Mouse (Mus musculus) heart, postnatal 0 days (tissue): Measurements from ENCODE around the gene Nudt5. TPM values are rescaled to one million over a fixed set of nuclear protein-coding genes. Genes with fewer than 3 reads are reported as not detected.

Experiments
- ATAC-seq: fragments of 200-750 bp; cut with Nextera tagmentation; 2 replicates; pipeline ENCODE4 v1.8.0; 2017; ENCODE audit warnings: low read depth, moderate number of reproducible peaks, moderate library complexity; ENCODE audit not compliant: insufficient read depth
- DNase-seq: peaks from one replicate; pipeline ENCODE4 v3.0.0-alpha.2; 2016; ENCODE audit warnings: low spot score
- H3K27ac ChIP-seq: fragments of 300-500 bp; sonication (generic); 2 replicates; pipeline ENCODE4 v1.5.1; 2014; ENCODE audit warnings: low read depth, mild to moderate bottlenecking
- H3K27me3 ChIP-seq: fragments of 300-500 bp; sonication (generic); 2 replicates; pipeline ENCODE4 v1.6.1; 2014; ENCODE audit warnings: low read length, mixed read lengths; ENCODE audit not compliant: control insufficient read depth, insufficient read depth
- H3K36me3 ChIP-seq: fragments of 300-500 bp; sonication (generic); replicated peaks from 2 replicates; pipeline ENCODE4 v1.6.1; 2014; ENCODE audit warnings: low read length, mixed read lengths; ENCODE audit not compliant: control insufficient read depth, insufficient read depth
- H3K4me1 ChIP-seq: fragments of 300-500 bp; sonication (generic); 2 replicates; pipeline ENCODE4 v1.6.1; 2014; ENCODE audit warnings: antibody characterized with exemption; ENCODE audit not compliant: control insufficient read depth, insufficient read depth
- H3K4me2 ChIP-seq: fragments of 300-500 bp; sonication (generic); 2 replicates; pipeline ENCODE4 v1.6.1; 2014; ENCODE audit warnings: low read depth, mild to moderate bottlenecking, low read length, moderate library complexity
- H3K4me3 ChIP-seq: fragments of 300-500 bp; sonication (generic); 2 replicates; pipeline ENCODE4 v1.5.1; 2014; ENCODE audit warnings: low read depth, low read length
- H3K9ac ChIP-seq: fragments of 300-500 bp; sonication (generic); replicated peaks from 2 replicates; pipeline ENCODE4 v1.6.1; 2014; ENCODE audit warnings: low read depth, low read length, mixed read lengths
- H3K9me3 ChIP-seq: fragments of 300-500 bp; sonication (generic); replicated peaks from 2 replicates; pipeline ENCODE4 v1.6.1; 2016; ENCODE audit warnings: low read length; ENCODE audit not compliant: control insufficient read depth
- CTCF ChIP-seq: IDR thresholded peaks from 2 replicates; pipeline ENCODE4 v1.5.1; 2016; ENCODE audit warnings: antibody characterized with exemption, control low read depth, low read depth
- EP300 ChIP-seq: IDR thresholded peaks from 2 replicates; pipeline ENCODE4 v1.6.1; 2016; ENCODE audit warnings: antibody characterized with exemption, low read depth
- WGBS: fragments of 180-500 bp; shearing (Covaris S2); extraction: QIAGEN DNeasy Blood & Tissue Kit; methylation state at CpG from one replicate; pipeline ENCODE4 v1.1.7; 2014; 5-methylcytosine and 5-hydroxymethylcytosine counted together
- polyA plus RNA-seq: library from polyadenylated mRNA; unstranded; fragments of >200 nt; fragmentation: Nextera tagmentation; extraction: Ambion mirVana; gene quantifications from 2 replicates; pipeline ENCODE4 v1.2.1, GENCODE M21; 2015
- total RNA-seq: library from RNA; depleted of rRNA; stranded (reverse); fragments of >200 nt; gene quantifications from 2 replicates; pipeline ENCODE4 v1.2.3, GENCODE M21; 2014; ENCODE audit warnings: low replicate concordance

Nudt5 gene
- total and polyA plus RNA-seq, 2 experiments from 2014 or later, result 14.1 to 26.8 TPM

DNA sequence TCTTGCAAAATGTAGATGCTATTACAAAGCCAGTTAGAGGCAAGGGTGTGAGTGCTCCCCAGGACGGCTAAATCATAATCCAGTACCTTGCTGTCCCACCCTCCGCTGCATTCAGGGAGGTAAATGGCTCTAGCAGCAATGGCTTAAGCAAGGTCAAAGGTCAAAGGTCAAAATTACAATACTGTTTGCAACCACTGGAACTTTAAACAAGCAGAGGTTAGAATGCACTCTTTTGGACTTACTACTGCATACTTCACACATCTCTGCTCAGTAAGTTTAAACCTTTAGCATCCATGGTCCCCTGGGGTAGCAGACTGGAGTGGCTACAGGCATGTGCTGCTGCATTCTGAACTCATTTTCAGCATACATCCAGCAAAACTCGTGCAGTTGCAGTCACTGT lies 32.6 kb downstream of the Nudt5 start:
- Histone ChIP-seq H3K9me3 (0 out of 2 replicates have a peak, but pooled peaks cover 3% of the 10 kb centered on the region), H3K9ac (no peak overlapping the region), H3K4me3 (no peak overlapping the region), H3K27me3 (no peaks in the 10 kb centered on the region), H3K36me3 (peaks cover 76% of the 10 kb centered on the region), H3K4me2 (no peak overlapping the region), H3K27ac (no peak overlapping the region), H3K4me1 (no peaks in the 10 kb centered on the region)
- 76% methylated on average over 3 of the region's 3 CpGs for WGBS
- TF ChIP-seq EP300 (no peak), CTCF (no peak)
- no peak for DNase-seq
- ATAC-seq, result no peak

DNA sequence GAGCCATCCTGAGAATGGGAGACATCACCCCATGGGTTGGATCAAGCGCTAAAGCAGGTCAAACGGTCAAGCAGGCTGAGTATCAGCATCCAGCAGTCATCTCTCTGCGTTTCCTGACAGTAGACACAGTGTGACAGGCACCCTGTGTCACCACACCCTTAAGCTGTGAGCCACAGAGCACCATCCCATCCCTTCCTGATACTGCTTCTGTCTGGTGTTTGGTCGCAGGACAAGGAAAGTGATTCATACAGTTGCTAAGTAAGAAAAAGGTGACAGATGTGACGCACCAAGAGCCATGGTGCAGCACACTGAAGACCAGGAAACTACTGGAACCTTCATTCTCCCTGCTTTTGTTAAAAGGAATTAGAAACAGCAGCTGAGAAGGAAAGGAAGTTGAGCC lies 44.0 kb downstream of the Nudt5 start:
- H3K27ac ChIP-seq, result no peak overlapping the region

DNA sequence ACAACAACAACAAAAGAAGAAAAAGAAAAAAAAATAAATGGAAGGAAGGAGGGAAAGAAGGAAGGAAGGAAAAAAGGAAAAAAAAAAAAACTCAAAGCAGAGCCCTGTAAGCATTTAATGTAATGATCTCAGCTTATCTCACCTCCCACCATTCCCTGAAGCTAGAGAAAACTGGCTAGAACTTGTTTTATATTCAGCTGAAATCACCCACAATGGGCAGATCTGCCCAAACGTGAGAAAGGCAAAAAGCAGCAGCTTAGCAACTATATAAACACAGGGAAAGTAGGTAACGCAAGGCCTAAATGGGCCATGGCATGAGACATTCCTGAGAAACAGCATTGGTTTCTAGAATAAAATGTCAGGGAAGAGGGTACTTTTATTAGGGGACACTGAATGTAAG lies 44.6 kb downstream of the Nudt5 start:
- Histone ChIP-seq H3K9ac (no peak overlapping the region), H3K27ac (no peak overlapping the region), H3K4me1 (peaks cover 4% of the 10 kb centered on the region), H3K4me3 (no peak overlapping the region), H3K27me3 (no peaks in the 10 kb centered on the region), H3K4me2 (no peak overlapping the region), H3K36me3 (peaks cover 56% of the 10 kb centered on the region), H3K9me3 (no peaks in the 10 kb centered on the region)
- no peak for DNase-seq
- WGBS, result 74% methylated on average over 2 of the region's 2 CpGs
- no peak for TF ChIP-seq EP300
- TF ChIP-seq CTCF, result no peak
- ATAC-seq, result no peak

More for the DNA sequence above, 44.0 kb downstream of the Nudt5 start:
- no peak for DNase-seq
- Histone ChIP-seq H3K4me3 (no peak overlapping the region), H3K4me1 (no peaks in the 10 kb centered on the region), H3K27me3 (no peaks in the 10 kb centered on the region), H3K9ac (no peak overlapping the region), H3K9me3 (no peaks in the 10 kb centered on the region), H3K4me2 (no peak overlapping the region), H3K36me3 (peaks cover 58% of the 10 kb centered on the region)
- no peak for TF ChIP-seq CTCF
- TF ChIP-seq EP300, result no peak
- WGBS, result 62% methylated on average over 5 of the region's 5 CpGs
- ATAC-seq, result no peak

DNA sequence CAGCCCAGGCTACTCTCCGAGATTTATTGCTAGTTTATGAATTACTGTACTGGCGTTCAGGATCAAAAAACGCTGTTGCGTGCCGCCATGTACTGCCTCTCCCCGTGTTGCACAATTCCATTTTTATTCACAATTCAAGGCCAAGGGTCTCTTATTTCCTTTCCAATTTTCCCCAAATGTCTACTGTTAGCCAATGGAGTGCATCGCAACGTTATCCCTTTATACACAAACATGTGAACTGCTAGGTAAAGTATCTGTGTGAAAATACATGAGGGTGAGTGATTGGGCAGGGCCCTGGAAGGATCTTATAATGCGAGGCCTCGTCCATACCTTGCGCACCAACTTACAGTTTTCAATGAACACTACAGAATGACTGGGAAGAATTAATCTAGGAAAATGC lies 49.5 kb downstream of the Nudt5 start:
- no peak for ATAC-seq
- Histone ChIP-seq H3K4me3 (peak overlapping the region; percentile 90), H3K9ac (peak overlapping the region; percentile 87), H3K27ac (0 out of 2 replicates have a peak overlapping the region, but pooled peaks have one; percentile 2), H3K27me3 (no peaks in the 10 kb centered on the region), H3K9me3 (no peaks in the 10 kb centered on the region), H3K36me3 (peaks cover 17% of the 10 kb centered on the region), H3K4me2 (peak overlapping the region; percentile 75), H3K4me1 (peaks cover 6% of the 10 kb centered on the region)
- TF ChIP-seq EP300 (no peak), CTCF (no peak)
- no peak for DNase-seq
- 64% methylated on average over 11 of the region's 11 CpGs for WGBS

DNA sequence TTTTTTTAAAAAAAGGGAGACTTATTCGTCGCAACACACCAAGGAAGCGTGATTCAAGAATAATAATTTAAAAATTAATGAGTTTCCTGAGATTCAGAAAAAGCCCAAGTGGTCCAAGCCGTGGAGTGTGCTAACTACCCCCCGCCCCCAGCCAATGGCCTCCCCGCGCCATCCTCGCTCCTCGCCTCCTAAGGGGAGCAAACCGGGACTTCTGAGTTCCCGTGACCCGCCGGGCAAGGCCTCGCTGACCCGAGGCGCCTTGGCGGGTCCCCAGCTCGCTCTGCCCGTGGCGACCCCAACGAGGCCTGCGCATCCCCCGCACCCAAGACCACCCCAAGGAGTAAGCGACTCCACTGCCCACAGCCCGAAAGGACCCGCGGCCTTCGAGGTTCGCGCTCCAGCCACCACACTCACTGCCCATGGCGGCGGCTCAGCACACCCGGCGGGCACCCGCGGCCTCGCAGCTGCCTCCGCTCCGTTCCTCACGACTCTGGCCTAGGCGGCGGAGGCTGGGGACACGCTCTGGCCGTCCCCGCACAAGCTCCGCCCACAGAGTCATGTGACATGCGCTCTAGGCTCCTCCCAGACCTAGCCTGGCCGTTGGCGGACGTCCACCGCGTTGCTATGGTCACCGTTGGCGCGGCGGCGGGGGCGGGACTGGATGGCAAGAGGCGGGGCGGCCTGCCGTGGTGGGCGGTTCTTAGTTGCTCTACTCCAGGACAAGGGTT lies 50.2 kb downstream of the Nudt5 start, which contains the start of gene Sec61a2:
Sec61a2 (minus strand) TSS at position 590 of the 728 bp plus-strand sequence.
- Histone ChIP-seq H3K9ac (peak within 1 kb of the TSS; percentile 87), H3K4me3 (peak within 1 kb of the TSS; percentile 90), H3K27me3 (no peaks in the 10 kb centered on the region), H3K27ac (peak within 1 kb of the TSS; percentile 88), H3K36me3 (peaks cover 17% of the 10 kb centered on the region), H3K9me3 (no peaks in the 10 kb centered on the region), H3K4me1 (peaks cover 6% of the 10 kb centered on the region), H3K4me2 (peak within 1 kb of the TSS; percentile 75)
- under 1% methylated on average over 60 of the region's 62 CpGs for WGBS
- ATAC-seq (peak; percentile 100), DNase-seq (peak; percentile 94)
- TF ChIP-seq CTCF (0 out of 2 replicates have a peak, but pooled peaks have one; percentile 8), EP300 (no peak)
